Mouse (Mus musculus) heart, embryonic 11.5 days (tissue): ENCODE data around the gene Lipm. TPM values are rescaled to one million over a fixed set of nuclear protein-coding genes. Genes with fewer than 3 reads are reported as not detected.

ENCODE experiments used
- ATAC-seq: fragments of 200-750 bp; cut with Nextera tagmentation; replicated peaks from 2 replicates; pipeline ENCODE4 v1.8.0; 2017; ENCODE audit warnings: moderate library complexity; ENCODE audit not compliant: insufficient number of reproducible peaks, low FRiP score, low TSS enrichment
- H3K27ac ChIP-seq: fragments of 300-500 bp; sonication (generic); 2 replicates; pipeline ENCODE4 v1.5.1; 2014; ENCODE audit warnings: mild to moderate bottlenecking, low read depth, low read length
- H3K27me3 ChIP-seq: fragments of 300-500 bp; sonication (generic); 2 replicates; pipeline ENCODE4 v1.6.1; 2014; ENCODE audit warnings: mild to moderate bottlenecking, low read length, mixed read lengths; ENCODE audit not compliant: control insufficient read depth, insufficient read depth
- H3K36me3 ChIP-seq: fragments of 300-500 bp; sonication (generic); 2 replicates; pipeline ENCODE4 v1.6.1; 2014; ENCODE audit warnings: mild to moderate bottlenecking, low read length, moderate library complexity, mixed read lengths; ENCODE audit not compliant: control insufficient read depth, insufficient read depth
- H3K4me1 ChIP-seq: fragments of 300-500 bp; sonication (generic); 2 replicates; pipeline ENCODE4 v1.6.1; 2014; ENCODE audit warnings: low read length; ENCODE audit not compliant: control insufficient read depth, insufficient read depth
- H3K4me2 ChIP-seq: fragments of 300-500 bp; sonication (generic); 2 replicates; pipeline ENCODE4 v1.6.1; 2014; ENCODE audit warnings: mild to moderate bottlenecking, moderate library complexity
- H3K4me3 ChIP-seq: fragments of 300-500 bp; sonication (generic); 2 replicates; pipeline ENCODE4 v1.5.1; 2014; ENCODE audit warnings: low read depth, low read length
- H3K9ac ChIP-seq: fragments of 300-500 bp; sonication (generic); 2 replicates; pipeline ENCODE4 v1.6.1; 2014; ENCODE audit warnings: mild to moderate bottlenecking, low read depth, low read length, moderate library complexity
- H3K9me3 ChIP-seq: fragments of 300-500 bp; sonication (generic); replicated peaks from 2 replicates; pipeline ENCODE4 v1.6.1; 2016; ENCODE audit warnings: low read length; ENCODE audit not compliant: control insufficient read depth
- WGBS: fragments of 180-500 bp; shearing (Covaris S2); extraction: QIAGEN DNeasy Blood & Tissue Kit; methylation state at CpG from one replicate; pipeline ENCODE4 v1.1.7; 2014; ENCODE audit not compliant: insufficient replicate concordance; 5-methylcytosine and 5-hydroxymethylcytosine counted together
- polyA plus RNA-seq: library from polyadenylated mRNA; unstranded; fragments of >200 nt; fragmentation: Nextera tagmentation; extraction: Ambion mirVana; gene quantifications from 2 replicates; pipeline ENCODE4 v1.2.1, GENCODE M21; 2014

Lipm gene
- polyA plus RNA-seq, 1 experiment from 2014 or later = not detected

GRCm38 (mm10) chr19:34096228-34096627, 4.5 kb upstream of the Lipm start:
- Histone ChIP-seq H3K36me3 (no peaks in the 10 kb centered on the region), H3K27ac (no peak overlapping the region), H3K4me3 (no peak overlapping the region), H3K9me3 (no peaks in the 10 kb centered on the region), H3K27me3 (no peaks in the 10 kb centered on the region), H3K4me2 (no peak overlapping the region), H3K4me1 (no peaks in the 10 kb centered on the region), H3K9ac (no peak overlapping the region)
- WGBS = 61% methylated on average over 1 of the region's 1 CpGs
- no peak for ATAC-seq

- WGBS = 86% methylated on average over 7 of the region's 7 CpGs
- H3K4me1 ChIP-seq = no peaks in the 10 kb centered on the region
- ATAC-seq = no peak
- no peak overlapping the region for H3K4me2 ChIP-seq
- no peaks in the 10 kb centered on the region for H3K36me3 ChIP-seq
- no peaks in the 10 kb centered on the region for H3K9me3 ChIP-seq
- H3K9ac ChIP-seq = no peak overlapping the region
- no peaks in the 10 kb centered on the region for H3K27me3 ChIP-seq
- no peak overlapping the region for H3K27ac ChIP-seq
- H3K4me3 ChIP-seq = no peak overlapping the region
Measured at GRCm38 (mm10) chr19:34101888-34102287, 1.2 kb downstream of the Lipm start.

GRCm38 (mm10) chr19:34104841-34105240, 4.1 kb downstream of the Lipm start:
- no peak overlapping the region for H3K27ac ChIP-seq
- 78% methylated on average over 3 of the region's 3 CpGs for WGBS

DNA sequence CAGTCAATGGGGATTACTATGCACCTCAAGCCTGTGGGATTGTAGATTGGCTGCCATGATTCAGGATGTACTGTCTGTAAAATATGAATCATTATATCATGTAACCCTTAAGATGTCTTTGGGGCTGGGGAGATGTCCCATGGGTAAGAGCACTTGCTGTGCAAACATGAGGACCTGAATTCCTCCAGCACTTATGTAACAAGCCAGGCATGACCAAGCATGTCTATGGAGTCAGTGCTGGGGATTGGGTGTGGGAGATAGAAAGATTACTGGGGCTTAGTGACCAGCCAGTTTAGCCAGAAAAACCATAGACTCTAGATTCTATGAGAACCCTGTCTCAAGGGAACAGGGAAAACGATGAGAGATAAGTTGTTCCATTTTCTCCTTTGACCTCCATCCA, 18.4 kb downstream of the Lipm start:
- H3K9me3 ChIP-seq = no peaks in the 10 kb centered on the region
- H3K36me3 ChIP-seq = no peaks in the 10 kb centered on the region
- H3K9ac ChIP-seq = no peak overlapping the region
- no peak overlapping the region for H3K4me2 ChIP-seq
- H3K27ac ChIP-seq = no peak overlapping the region
- WGBS = 56% methylated on average over 1 of the region's 1 CpGs
- H3K4me3 ChIP-seq = no peak overlapping the region
- H3K27me3 ChIP-seq = no peaks in the 10 kb centered on the region
- ATAC-seq = no peak
- no peaks in the 10 kb centered on the region for H3K4me1 ChIP-seq

More at GRCm38 (mm10) chr19:34104841-34105240, 4.1 kb downstream of the Lipm start:
- no peaks in the 10 kb centered on the region for H3K9me3 ChIP-seq
- ATAC-seq = no peak
- no peaks in the 10 kb centered on the region for H3K4me1 ChIP-seq
- H3K27me3 ChIP-seq = no peaks in the 10 kb centered on the region
- H3K4me2 ChIP-seq = no peak overlapping the region
- H3K4me3 ChIP-seq = no peak overlapping the region
- H3K9ac ChIP-seq = no peak overlapping the region
- no peaks in the 10 kb centered on the region for H3K36me3 ChIP-seq

DNA sequence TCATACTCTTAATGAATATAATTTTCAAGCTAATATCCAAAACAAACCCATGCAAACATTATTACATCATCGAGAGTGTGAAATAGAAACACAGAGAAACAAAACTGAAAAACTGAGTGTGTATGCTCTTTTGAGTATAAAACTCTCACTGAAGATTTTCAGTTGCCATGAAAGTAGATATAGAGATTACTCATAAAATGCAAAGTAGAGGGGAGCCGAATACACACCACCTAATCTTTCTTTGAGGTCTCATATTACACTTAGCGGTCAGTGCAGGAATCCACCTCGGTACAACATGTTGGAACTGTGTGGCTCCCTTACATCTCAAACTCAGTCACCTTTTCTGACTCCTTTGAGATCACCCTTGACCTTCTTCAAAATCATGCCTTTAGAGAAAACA, 18.9 kb downstream of the Lipm start:
- Histone ChIP-seq H3K4me1 (no peaks in the 10 kb centered on the region), H3K4me3 (no peak overlapping the region), H3K9me3 (no peaks in the 10 kb centered on the region), H3K9ac (no peak overlapping the region), H3K4me2 (no peak overlapping the region), H3K27ac (no peak overlapping the region), H3K27me3 (no peaks in the 10 kb centered on the region), H3K36me3 (no peaks in the 10 kb centered on the region)
- no peak for ATAC-seq
- 70% methylated on average over 4 of the region's 4 CpGs for WGBS

GRCm38 (mm10) chr19:34120107-34120731, 19.5 kb downstream of the Lipm start:
- Histone ChIP-seq H3K36me3 (no peaks in the 10 kb centered on the region), H3K27me3 (no peaks in the 10 kb centered on the region), H3K4me1 (no peaks in the 10 kb centered on the region), H3K4me2 (no peak overlapping the region), H3K4me3 (no peak overlapping the region), H3K9ac (no peak overlapping the region), H3K27ac (no peak overlapping the region), H3K9me3 (no peaks in the 10 kb centered on the region)
- ATAC-seq = no peak
- WGBS = 51% methylated on average over 3 of the region's 3 CpGs

DNA sequence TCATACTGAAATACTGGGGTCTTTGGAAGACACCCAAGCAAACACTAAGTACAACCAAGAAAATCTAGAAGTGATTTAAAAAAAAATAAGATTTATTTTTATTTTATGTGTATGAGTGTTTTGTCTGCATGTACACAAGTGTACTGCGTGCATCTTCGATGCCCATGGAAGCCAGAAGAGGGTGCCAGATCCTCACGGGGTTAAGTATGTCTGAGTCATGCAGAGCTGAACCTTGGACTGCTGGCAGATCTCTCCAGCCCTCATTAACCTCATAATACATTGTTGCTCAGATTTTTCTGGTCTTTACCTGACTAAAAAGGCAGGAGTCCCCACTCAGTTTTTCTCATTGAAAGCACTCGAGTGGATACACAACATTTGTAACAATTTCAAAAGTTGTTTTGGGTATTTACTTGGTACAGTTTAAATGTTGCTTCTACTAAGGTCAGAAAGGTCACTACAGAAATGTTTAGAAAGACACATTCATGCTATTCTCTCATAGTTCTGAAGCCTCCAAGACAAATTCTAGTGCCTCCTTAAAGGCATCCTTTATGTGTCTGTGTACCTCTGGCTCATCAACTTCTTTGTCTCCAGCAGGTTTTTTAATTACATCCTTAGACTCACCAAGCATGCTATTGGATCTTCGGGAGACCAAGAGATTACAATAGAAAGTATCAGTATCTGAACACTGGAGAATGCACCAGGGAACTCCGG, 38.1 kb downstream of the Lipm start:
- no peak overlapping the region for H3K4me3 ChIP-seq
- H3K4me1 ChIP-seq = no peaks in the 10 kb centered on the region
- 83% methylated on average over 6 of the region's 6 CpGs for WGBS
- no peaks in the 10 kb centered on the region for H3K36me3 ChIP-seq
- no peak overlapping the region for H3K4me2 ChIP-seq
- no peak overlapping the region for H3K9ac ChIP-seq
- H3K27me3 ChIP-seq = no peaks in the 10 kb centered on the region
- no peak overlapping the region for H3K27ac ChIP-seq
- no peaks in the 10 kb centered on the region for H3K9me3 ChIP-seq
- no peak for ATAC-seq

- H3K4me2 ChIP-seq = no peak overlapping the region
- H3K9me3 ChIP-seq = no peaks in the 10 kb centered on the region
- 66% methylated on average over 3 of the region's 3 CpGs for WGBS
- no peak for ATAC-seq
- no peak overlapping the region for H3K27ac ChIP-seq
- H3K9ac ChIP-seq = no peak overlapping the region
- H3K4me1 ChIP-seq = no peaks in the 10 kb centered on the region
- H3K4me3 ChIP-seq = no peak overlapping the region
- no peaks in the 10 kb centered on the region for H3K27me3 ChIP-seq
- no peaks in the 10 kb centered on the region for H3K36me3 ChIP-seq
Measured at GRCm38 (mm10) chr19:34139431-34140046, 38.8 kb downstream of the Lipm start.
